In genomic region chr12:24563395-24563960, GRCm38 (mm10) we compare ENCODE assay signal across 24 mouse cellular contexts. TPM values are rescaled to one million over a fixed set of nuclear protein-coding genes. Genes with fewer than 3 reads are reported as not detected.
DNase-seq lines count a peak whose midpoint lies in the region; ATAC-seq and TF ChIP-seq lines count a peak whose summit lies in the region.
"Had no signal": no experiment of that assay in that cellular context is flagged by ENCODE, and none has a peak within 500 bp of the region (broad histone marks: within the 10 kb centered on the region; RNA-seq: fewer than 3 reads in every experiment).

No protein-coding gene starts in this region.

- no peak overlapping the region for H3K4me2 ChIP-seq in liver, embryonic 11.5 days
- no peak overlapping the region for H3K4me2 ChIP-seq in liver, embryonic 12.5 days
- 0 out of 2 replicates have a peak overlapping the region, but pooled peaks have one; percentile 2 for H3K4me2 ChIP-seq in heart, embryonic 13.5 days
- H3K4me2 ChIP-seq in heart, postnatal 0 days (ENCODE audit: low read depth, low read length): no peak overlapping the region
- H3K4me2 ChIP-seq: embryonic facial prominence, embryonic 12.5 days; forebrain, embryonic 12.5 days; hindbrain, embryonic 14.5 days; intestine, embryonic 15.5 days had no signal

- intact Hi-C loops in heart, postnatal 14 days (cut with DNase I): no loop called here

- 65% methylated on average over 7 of the region's 7 CpGs for WGBS in liver, embryonic 11.5 days
- 32% methylated on average over 7 of the region's 7 CpGs for WGBS in liver, embryonic 12.5 days (ENCODE audit: insufficient replicate concordance)
- whole genome bisulfite sequencing in heart, embryonic 13.5 days: 39% methylated on average over 7 of the region's 7 CpGs
- 44% methylated on average over 7 of the region's 7 CpGs for WGBS in heart, postnatal 0 days

- H3K4me1 ChIP-seq in liver, embryonic 11.5 days (replicated peaks; ENCODE audit: control insufficient read depth, insufficient read depth, low read length): 0 out of 2 replicates have a peak, but pooled peaks cover 4% of the 10 kb centered on the region
- peaks cover 11% of the 10 kb centered on the region; the same call in 1 of the 2 replicates for H3K4me1 ChIP-seq in liver, embryonic 12.5 days
- peaks cover 22% of the 10 kb centered on the region for H3K4me1 ChIP-seq in heart, embryonic 13.5 days
- H3K4me1 ChIP-seq in heart, postnatal 0 days (ENCODE audit: control insufficient read depth, insufficient read depth): peaks cover 17% of the 10 kb centered on the region
- H3K4me1 ChIP-seq: embryonic facial prominence, embryonic 12.5 days; forebrain, embryonic 12.5 days; intestine, embryonic 15.5 days had no signal

- no peak overlapping the region for H3K27ac ChIP-seq in liver, embryonic 11.5 days (ENCODE audit: low read depth, low read length)
- no peak overlapping the region for H3K27ac ChIP-seq in liver, embryonic 12.5 days
- peak overlapping the region; percentile 78 for H3K27ac ChIP-seq in heart, embryonic 13.5 days (replicated peaks)
- no peak overlapping the region for H3K27ac ChIP-seq in heart, postnatal 0 days (ENCODE audit: low read depth)
- H3K27ac ChIP-seq: embryonic facial prominence, embryonic 12.5 days; forebrain, embryonic 12.5 days; gastrocnemius, adult 2 months; hindbrain, embryonic 10.5 days; hindbrain, embryonic 14.5 days; intestine, embryonic 15.5 days had no signal

- no peaks in the 10 kb centered on the region for H3K27me3 ChIP-seq in liver, embryonic 11.5 days (replicated peaks; ENCODE audit: control insufficient read depth, insufficient read depth, low read length)
- H3K27me3 ChIP-seq in liver, embryonic 12.5 days (replicated peaks): peaks cover 5% of the 10 kb centered on the region; the same call in 1 of the 2 replicates
- no peaks in the 10 kb centered on the region for H3K27me3 ChIP-seq in heart, embryonic 13.5 days (replicated peaks)
- no peaks in the 10 kb centered on the region for H3K27me3 ChIP-seq in heart, postnatal 0 days (ENCODE audit: control insufficient read depth, insufficient read depth, low read length)
- H3K27me3 ChIP-seq: CH12.LX; embryonic facial prominence, embryonic 12.5 days; forebrain, embryonic 12.5 days; intestine, embryonic 15.5 days; Patski had no signal

- DNase-seq in heart, adult 18-20 months: peak; percentile 21 to 29
- no peak for DNase-seq in heart, postnatal 14 days
- no peak for DNase-seq in liver, embryonic 11.5 days (ENCODE audit: low spot score)
- DNase-seq in heart, postnatal 0 days (ENCODE audit: low spot score): peak; percentile 12
- DNase-seq in thymus, postnatal 0 days (ENCODE audit: low spot score): no peak
- no peak for DNase-seq in layer of hippocampus, postnatal 25 days (ENCODE audit: extremely low spot score in 1 of 2, low spot score in 1 of 2)
- DNase-seq: adrenal gland, postnatal 14 days; cerebellum, adult 11-12 months; cerebellum, adult 9-10 months; cerebellum, postnatal 25 days; forebrain, postnatal 0 days; gastrocnemius, adult 2 months; gastrocnemius, postnatal 25 days; kidney, adult 18-20 months had no signal

- TF ChIP-seq CTCF in heart, postnatal 0 days (IDR thresholded peaks at IDR 0.05; ENCODE audit: low read depth): no peak

- no peak overlapping the region for H3K4me3 ChIP-seq in liver, embryonic 11.5 days (ENCODE audit: low read depth, low read length)
- no peak overlapping the region for H3K4me3 ChIP-seq in liver, embryonic 12.5 days
- H3K4me3 ChIP-seq in heart, embryonic 13.5 days: no peak overlapping the region
- H3K4me3 ChIP-seq in heart, postnatal 0 days (ENCODE audit: low read depth, low read length): no peak overlapping the region
- H3K4me3 ChIP-seq: embryonic facial prominence, embryonic 12.5 days; forebrain, embryonic 12.5 days; gastrocnemius, adult 2 months; hindbrain, embryonic 10.5 days; intestine, embryonic 15.5 days had no signal

- ATAC-seq in liver, embryonic 11.5 days (replicated peaks; ENCODE audit: low FRiP score): peak; percentile 41; the same call in 1 of the 2 replicates
- ATAC-seq in liver, embryonic 12.5 days: no peak
- ATAC-seq in heart, embryonic 13.5 days (ENCODE audit: extremely low read depth, insufficient number of reproducible peaks, low FRiP score, low TSS enrichment): no peak
- peak; percentile 57 for ATAC-seq in heart, postnatal 0 days (ENCODE audit: insufficient read depth, low read depth)
- ATAC-seq: activated CD4-positive, CD25-positive, alpha-beta regulatory T cell, adult 4 months; forebrain, postnatal 0 days; intestine, embryonic 15.5 days; Patski had no signal

- H3K9ac ChIP-seq in liver, embryonic 11.5 days (ENCODE audit: low read depth, low read length): no peak overlapping the region
- no peak overlapping the region for H3K9ac ChIP-seq in liver, embryonic 12.5 days
- H3K9ac ChIP-seq in heart, embryonic 13.5 days: 0 out of 2 replicates have a peak overlapping the region, but pooled peaks have one; percentile 5
- no peak overlapping the region for H3K9ac ChIP-seq in heart, postnatal 0 days (replicated peaks; ENCODE audit: low read depth, low read length)
- H3K9ac ChIP-seq: embryonic facial prominence, embryonic 12.5 days; forebrain, embryonic 12.5 days; forebrain, postnatal 0 days; hindbrain, embryonic 14.5 days; intestine, embryonic 15.5 days had no signal

- no peaks in the 10 kb centered on the region for H3K36me3 ChIP-seq in liver, embryonic 11.5 days (ENCODE audit: control insufficient read depth, insufficient read depth, low read length)
- H3K36me3 ChIP-seq in liver, embryonic 12.5 days: 0 out of 2 replicates have a peak, but pooled peaks cover 6% of the 10 kb centered on the region
- H3K36me3 ChIP-seq in heart, embryonic 13.5 days: peaks cover 19% of the 10 kb centered on the region
- H3K36me3 ChIP-seq in heart, postnatal 0 days (replicated peaks; ENCODE audit: control insufficient read depth, insufficient read depth, low read length): peaks cover 6% of the 10 kb centered on the region; the same call in 1 of the 2 replicates
- H3K36me3 ChIP-seq: intestine, embryonic 15.5 days had no signal

- H3K9me3 ChIP-seq in liver, embryonic 11.5 days (ENCODE audit: control insufficient read depth, low read length): no peaks in the 10 kb centered on the region
- no peaks in the 10 kb centered on the region for H3K9me3 ChIP-seq in liver, embryonic 12.5 days (replicated peaks)
- no peaks in the 10 kb centered on the region for H3K9me3 ChIP-seq in heart, embryonic 13.5 days
- no peaks in the 10 kb centered on the region for H3K9me3 ChIP-seq in heart, postnatal 0 days (replicated peaks; ENCODE audit: control insufficient read depth, low read length)
- H3K9me3 ChIP-seq: embryonic facial prominence, embryonic 12.5 days; forebrain, embryonic 12.5 days; hindbrain, embryonic 10.5 days; intestine, embryonic 15.5 days had no signal

- TF ChIP-seq EP300 in heart, postnatal 0 days (IDR thresholded peaks at IDR 0.05; ENCODE audit: low read depth): no peak

RNA-seq across cellular contexts. Expression of gene Grhl1, which starts 8.6 kb away (rescaled TPM):
- total RNA-seq in heart, adult 18-20 months (2021): under 1 TPM; 0.35 to 0.54 TPM
- under 1 TPM; 0.44 to 0.84 TPM for total RNA-seq in heart, postnatal 14 days (2021)
- polyA plus RNA-seq in liver, embryonic 11.5 days (2014; fragmentation: Nextera tagmentation; extraction: Ambion mirVana): 0.36 and 0.42 TPM in 2 replicates
- 0.45 and 0.72 TPM in 2 replicates for polyA plus RNA-seq in liver, embryonic 12.5 days (2016; fragmentation: Nextera tagmentation; extraction: Ambion mirVana)
- polyA plus RNA-seq in heart, embryonic 13.5 days (2015; fragmentation: Nextera tagmentation; extraction: Ambion mirVana): 2.0 and 2.1 TPM in 2 replicates
- 0.73 and 0.88 TPM in 2 replicates for total RNA-seq in heart, postnatal 0 days (2014; rRNA removed; ENCODE audit: low replicate concordance)
- polyA plus RNA-seq in heart, postnatal 0 days (2015; fragmentation: Nextera tagmentation; extraction: Ambion mirVana): 0.40 and 0.55 TPM in 2 replicates
- 1.5 TPM in 2 replicates for polyA plus RNA-seq in thymus, postnatal 0 days (2015; fragmentation: Nextera tagmentation; extraction: Ambion mirVana)
- 10 to 100 TPM; 24.5 to 27.0 TPM for total RNA-seq in layer of hippocampus, postnatal 25 days (2021)

Comparison
In these comparisons a context has a peak if more than half of its experiments do, and no peak if none do; other contexts are left out.
1. DNase-seq: peak in heart, adult 18-20 months (2 of 2) and heart, postnatal 0 days (single experiment); none in heart, postnatal 14 days (0 of 2), liver, embryonic 11.5 days (single experiment), thymus, postnatal 0 days (single experiment) and layer of hippocampus, postnatal 25 days (0 of 2).
2. ATAC-seq: peak in liver, embryonic 11.5 days (single experiment) and heart, postnatal 0 days (single experiment); none in liver, embryonic 12.5 days (single experiment) and heart, embryonic 13.5 days (single experiment).